Mouse (Mus musculus): ENCODE data around the gene Spint2.

GRCm38 (mm10) chr7:29292458-29293098, 10.9 kb upstream of the Spint2 start:
- TF ChIP-seq CTCF (IDR thresholded peaks at IDR 0.05; ENCODE audit: borderline replicate concordance, control insufficient read depth, extremely low read depth, insufficient read depth, low read length, poor library complexity) (no peak), POLR2A (IDR thresholded peaks at IDR 0.05; ENCODE audit: control insufficient read depth, extremely low read depth, insufficient read depth, low read length, poor library complexity) (no peak)

Data from thymus, adult 2 months (tissue).